Mouse (Mus musculus): Measurements from ENCODE around the gene Trak1. TPM values are rescaled to one million over a fixed set of nuclear protein-coding genes. Genes with fewer than 3 reads are reported as not detected.

The Trak1 gene
- polyA plus RNA-seq, 1 experiment = 22.2 TPM

- Histone ChIP-seq H3K27ac (ENCODE audit: control insufficient read depth, insufficient read depth, low read depth, low read length) (peak overlapping the region; percentile 26; the same call in 1 of the 2 replicates), H3K36me3 (ENCODE audit: control insufficient read depth, insufficient read depth, low read length) (peaks cover 1% of the 10 kb centered on the region; the same call in 1 of the 2 replicates), H3K4me3 (ENCODE audit: control insufficient read depth, low read depth, low read length) (peak overlapping the region; percentile 86), H3K27me3 (ENCODE audit: control insufficient read depth, insufficient read depth, low read length) (no peaks in the 10 kb centered on the region), H3K4me1 (ENCODE audit: control insufficient read depth, insufficient read depth, low read length) (peaks cover 5% of the 10 kb centered on the region)
- TF ChIP-seq CTCF (IDR thresholded peaks at IDR 0.05; ENCODE audit: control insufficient read depth, insufficient read depth, insufficient replicate concordance, low read depth, low read length) (no peak), POLR2A (IDR thresholded peaks at IDR 0.05; ENCODE audit: control insufficient read depth, low read depth, low read length) (no peak)
These were observed 177.5 kb downstream of the Trak1 start for GRCm38 (mm10) chr9:121474771-121475170.

GRCm38 (mm10) chr9:121475488-121476452 lies 178.5 kb downstream of the Trak1 start:
- peaks cover 1% of the 10 kb centered on the region; the same call in 1 of the 2 replicates for H3K36me3 ChIP-seq (ENCODE audit: control insufficient read depth, insufficient read depth, low read length)
- TF ChIP-seq CTCF (IDR thresholded peaks at IDR 0.05; ENCODE audit: control insufficient read depth, insufficient read depth, insufficient replicate concordance, low read depth, low read length) (no peak), POLR2A (IDR thresholded peaks at IDR 0.05; ENCODE audit: control insufficient read depth, low read depth, low read length) (peak; percentile 37; the same call in 1 of the 2 replicates)
- peaks cover 5% of the 10 kb centered on the region for H3K4me1 ChIP-seq (ENCODE audit: control insufficient read depth, insufficient read depth, low read length)
- peak overlapping the region; percentile 51 for H3K27ac ChIP-seq (ENCODE audit: control insufficient read depth, insufficient read depth, low read depth, low read length)
- peak overlapping the region; percentile 86 for H3K4me3 ChIP-seq (ENCODE audit: control insufficient read depth, low read depth, low read length)
- no peaks in the 10 kb centered on the region for H3K27me3 ChIP-seq (ENCODE audit: control insufficient read depth, insufficient read depth, low read length)

- H3K36me3 ChIP-seq (ENCODE audit: control insufficient read depth, insufficient read depth, low read length) = peaks cover under 1% of the 10 kb centered on the region; the same call in 1 of the 2 replicates
- no peak overlapping the region for H3K27ac ChIP-seq (ENCODE audit: control insufficient read depth, insufficient read depth, low read depth, low read length)
- peak overlapping the region; percentile 77 for H3K4me3 ChIP-seq (ENCODE audit: control insufficient read depth, low read depth, low read length)
- TF ChIP-seq CTCF (IDR thresholded peaks at IDR 0.05; ENCODE audit: control insufficient read depth, insufficient read depth, insufficient replicate concordance, low read depth, low read length) = peak; percentile 63; the same call in 1 of the 2 replicates
- TF ChIP-seq POLR2A (IDR thresholded peaks at IDR 0.05; ENCODE audit: control insufficient read depth, low read depth, low read length) = no peak
- H3K27me3 ChIP-seq (ENCODE audit: control insufficient read depth, insufficient read depth, low read length) = no peaks in the 10 kb centered on the region
- H3K4me1 ChIP-seq (ENCODE audit: control insufficient read depth, insufficient read depth, low read length) = peaks cover 5% of the 10 kb centered on the region
These were observed 180.1 kb downstream of the Trak1 start for GRCm38 (mm10) chr9:121477305-121477911.

GRCm38 (mm10) chr9:121479453-121479852 lies 182.2 kb downstream of the Trak1 start:
- Histone ChIP-seq H3K4me1 (ENCODE audit: control insufficient read depth, insufficient read depth, low read length) (peaks cover 5% of the 10 kb centered on the region), H3K36me3 (ENCODE audit: control insufficient read depth, insufficient read depth, low read length) (no peaks in the 10 kb centered on the region), H3K4me3 (ENCODE audit: control insufficient read depth, low read depth, low read length) (no peak overlapping the region), H3K27me3 (ENCODE audit: control insufficient read depth, insufficient read depth, low read length) (no peaks in the 10 kb centered on the region), H3K27ac (ENCODE audit: control insufficient read depth, insufficient read depth, low read depth, low read length) (no peak overlapping the region)
- TF ChIP-seq POLR2A (IDR thresholded peaks at IDR 0.05; ENCODE audit: control insufficient read depth, low read depth, low read length) (no peak), CTCF (IDR thresholded peaks at IDR 0.05; ENCODE audit: control insufficient read depth, insufficient read depth, insufficient replicate concordance, low read depth, low read length) (0 out of 2 replicates have a peak, but pooled peaks have one; percentile 30)

GRCm38 (mm10) chr9:121487216-121487615 lies 189.9 kb downstream of the Trak1 start:
- Histone ChIP-seq H3K27me3 (ENCODE audit: control insufficient read depth, insufficient read depth, low read length) (no peaks in the 10 kb centered on the region), H3K4me3 (ENCODE audit: control insufficient read depth, low read depth, low read length) (no peak overlapping the region), H3K27ac (ENCODE audit: control insufficient read depth, insufficient read depth, low read depth, low read length) (no peak overlapping the region), H3K4me1 (ENCODE audit: control insufficient read depth, insufficient read depth, low read length) (no peaks in the 10 kb centered on the region), H3K36me3 (ENCODE audit: control insufficient read depth, insufficient read depth, low read length) (no peaks in the 10 kb centered on the region)
- TF ChIP-seq CTCF (IDR thresholded peaks at IDR 0.05; ENCODE audit: control insufficient read depth, insufficient read depth, insufficient replicate concordance, low read depth, low read length) (no peak), POLR2A (IDR thresholded peaks at IDR 0.05; ENCODE audit: control insufficient read depth, low read depth, low read length) (no peak)

- H3K4me1 ChIP-seq (ENCODE audit: control insufficient read depth, insufficient read depth, low read length) = no peaks in the 10 kb centered on the region; the same call in 1 of the 2 replicates
- TF ChIP-seq CTCF (IDR thresholded peaks at IDR 0.05; ENCODE audit: control insufficient read depth, insufficient read depth, insufficient replicate concordance, low read depth, low read length) (no peak), POLR2A (IDR thresholded peaks at IDR 0.05; ENCODE audit: control insufficient read depth, low read depth, low read length) (no peak)
- H3K27me3 ChIP-seq (ENCODE audit: control insufficient read depth, insufficient read depth, low read length) = no peaks in the 10 kb centered on the region
- H3K27ac ChIP-seq (ENCODE audit: control insufficient read depth, insufficient read depth, low read depth, low read length) = no peak overlapping the region
- H3K4me3 ChIP-seq (ENCODE audit: control insufficient read depth, low read depth, low read length) = no peak overlapping the region
- H3K36me3 ChIP-seq (ENCODE audit: control insufficient read depth, insufficient read depth, low read length) = no peaks in the 10 kb centered on the region
These were observed 194.4 kb downstream of the Trak1 start for GRCm38 (mm10) chr9:121491592-121492240.
